Mouse (Mus musculus) embryo, embryonic 11 days (tissue): Measurements from ENCODE around the gene Eif2b5.

ENCODE experiments used
- DNase-seq: peaks from one replicate; pipeline ENCODE4 v3.0.0-alpha.2; 2015

The Eif2b5 gene

GRCm38 (mm10) chr16:20490581-20490980 is 8.0 kb upstream of the Eif2b5 start:
- no peak for DNase-seq

GRCm38 (mm10) chr16:20491301-20491700 is 7.3 kb upstream of the Eif2b5 start:
- no peak for DNase-seq

GRCm38 (mm10) chr16:20493452-20493851 is 5.2 kb upstream of the Eif2b5 start:
- DNase-seq = no peak

GRCm38 (mm10) chr16:20496671-20497600 is 1.7 kb upstream of the Eif2b5 start:
- peak; percentile 86 for DNase-seq

GRCm38 (mm10) chr16:20497980-20498676 is 489 bp upstream of the Eif2b5 start:
- DNase-seq = no peak

GRCm38 (mm10) chr16:20506000-20506399 is 7.4 kb downstream of the Eif2b5 start:
- DNase-seq = no peak

GRCm38 (mm10) chr16:20509349-20509748 is 10.7 kb downstream of the Eif2b5 start:
- DNase-seq = peak; percentile 54

- DNase-seq = no peak
Observed at GRCm38 (mm10) chr16:20511277-20511847, 12.7 kb downstream of the Eif2b5 start.

- DNase-seq = no peak
Observed at GRCm38 (mm10) chr16:20516032-20516431, 17.4 kb downstream of the Eif2b5 start.

- DNase-seq = peak; percentile 97
Observed at GRCm38 (mm10) chr16:20516726-20517201, 18.1 kb downstream of the Eif2b5 start, which contains the start of gene Dvl3. Gene Dvl3, plus strand, starts transcription at chr16:20516982.

GRCm38 (mm10) chr16:20517216-20517615 is 18.6 kb downstream of the Eif2b5 start:
- no peak for DNase-seq

GRCm38 (mm10) chr16:20517701-20518374 is 19.2 kb downstream of the Eif2b5 start:
- DNase-seq = peak; percentile 77

- no peak for DNase-seq
Observed at GRCm38 (mm10) chr16:20523886-20524285, 25.3 kb downstream of the Eif2b5 start.

GRCm38 (mm10) chr16:20528779-20529178 is 30.2 kb downstream of the Eif2b5 start:
- no peak for DNase-seq

GRCm38 (mm10) chr16:20529375-20529774 is 30.8 kb downstream of the Eif2b5 start:
- no peak for DNase-seq

GRCm38 (mm10) chr16:20530941-20531340 is 32.3 kb downstream of the Eif2b5 start:
- DNase-seq = no peak

- DNase-seq = no peak
Observed at GRCm38 (mm10) chr16:20534617-20535295, 36.1 kb downstream of the Eif2b5 start.

- DNase-seq = peak; percentile 98
Observed at GRCm38 (mm10) chr16:20535296-20536080, 36.9 kb downstream of the Eif2b5 start, which contains the start of gene Ap2m1. Gene Ap2m1, plus strand, starts transcription at chr16:20535478.

GRCm38 (mm10) chr16:20536081-20536665 is 37.6 kb downstream of the Eif2b5 start:
- DNase-seq = no peak

GRCm38 (mm10) chr16:20537071-20537471 is 38.5 kb downstream of the Eif2b5 start:
- peak; percentile 27 for DNase-seq
